Mouse (Mus musculus): ENCODE results near the gene Scrg1. TPM values are rescaled to one million over a fixed set of nuclear protein-coding genes. Genes with fewer than 3 reads are reported as not detected.

The Scrg1 gene
- polyA plus RNA-seq, 1 experiment from 2014 or later: 0.74 TPM

Other genes with a start within 250 kb of the Scrg1 start
- gene Hand2, start 134.9 kb upstream of the Scrg1 start, polyA plus RNA-seq (2015; fragmentation: Nextera tagmentation; extraction: Ambion mirVana): 6.2 and 7.5 TPM in 2 replicates
- 22.3 and 24.7 TPM in 2 replicates for gene Sap30, start 31.9 kb downstream of the Scrg1 start, polyA plus RNA-seq (2015; fragmentation: Nextera tagmentation; extraction: Ambion mirVana)
- gene Hmgb2, start 56.0 kb downstream of the Scrg1 start, polyA plus RNA-seq (2015; fragmentation: Nextera tagmentation; extraction: Ambion mirVana): 221 and 345 TPM in 2 replicates
- gene Galnt7, start 197.1 kb downstream of the Scrg1 start, polyA plus RNA-seq (2015; fragmentation: Nextera tagmentation; extraction: Ambion mirVana): 39.9 and 45.9 TPM in 2 replicates